Mouse (Mus musculus): ENCODE data around the gene Cep170b. TPM values are rescaled to one million over a fixed set of nuclear protein-coding genes. Genes with fewer than 3 reads are reported as not detected.

Cep170b gene
- polyA plus RNA-seq, 1 experiment from 2014 or later: 20.8 TPM

GRCm38 (mm10) chr12:112759471-112759870, 39.2 kb downstream of the Cep170b start:
- H3K36me3 ChIP-seq: no peaks in the 10 kb centered on the region
- H3K4me2 ChIP-seq: no peak overlapping the region
- no peaks in the 10 kb centered on the region for H3K27me3 ChIP-seq
- H3K9me3 ChIP-seq: no peaks in the 10 kb centered on the region
- H3K9ac ChIP-seq: no peak overlapping the region
- ATAC-seq (ENCODE audit: borderline replicate concordance, extremely low read depth, low FRiP score, low TSS enrichment): no peak
- no peaks in the 10 kb centered on the region for H3K4me1 ChIP-seq
- H3K27ac ChIP-seq: no peak overlapping the region
- 88% methylated on average over 3 of the region's 3 CpGs for WGBS
- H3K4me3 ChIP-seq: no peak overlapping the region

GRCm38 (mm10) chr12:112760154-112760926, 40.1 kb downstream of the Cep170b start, which contains the start of gene Pld4:
Gene Pld4, plus strand, starts transcription at chr12:112760655.
- Histone ChIP-seq H3K9me3 (no peaks in the 10 kb centered on the region), H3K4me3 (no peak within 1 kb of the TSS), H3K4me1 (no peaks in the 10 kb centered on the region), H3K9ac (no peak within 1 kb of the TSS), H3K27ac (no peak within 1 kb of the TSS), H3K27me3 (no peaks in the 10 kb centered on the region), H3K36me3 (no peaks in the 10 kb centered on the region), H3K4me2 (no peak within 1 kb of the TSS)
- no peak for ATAC-seq (ENCODE audit: borderline replicate concordance, extremely low read depth, low FRiP score, low TSS enrichment)
- WGBS: 37% methylated on average over 4 of the region's 4 CpGs

GRCm38 (mm10) chr12:112761411-112761810, 41.2 kb downstream of the Cep170b start:
- 90% methylated on average over 4 of the region's 4 CpGs for WGBS

GRCm38 (mm10) chr12:112762018-112762417, 41.8 kb downstream of the Cep170b start:
- Histone ChIP-seq H3K4me2 (no peak overlapping the region), H3K9ac (no peak overlapping the region), H3K9me3 (no peaks in the 10 kb centered on the region), H3K27ac (no peak overlapping the region), H3K27me3 (no peaks in the 10 kb centered on the region), H3K4me3 (no peak overlapping the region), H3K36me3 (no peaks in the 10 kb centered on the region), H3K4me1 (no peaks in the 10 kb centered on the region)
- no peak for ATAC-seq (ENCODE audit: borderline replicate concordance, extremely low read depth, low FRiP score, low TSS enrichment)
- WGBS: 86% methylated on average over 3 of the region's 3 CpGs

More at GRCm38 (mm10) chr12:112761411-112761810, 41.2 kb downstream of the Cep170b start:
- Histone ChIP-seq H3K4me2 (no peak overlapping the region), H3K9ac (no peak overlapping the region), H3K27me3 (no peaks in the 10 kb centered on the region), H3K36me3 (no peaks in the 10 kb centered on the region), H3K4me3 (no peak overlapping the region), H3K27ac (no peak overlapping the region), H3K4me1 (no peaks in the 10 kb centered on the region), H3K9me3 (no peaks in the 10 kb centered on the region)
- no peak for ATAC-seq (ENCODE audit: borderline replicate concordance, extremely low read depth, low FRiP score, low TSS enrichment)

- no peak for ATAC-seq (ENCODE audit: borderline replicate concordance, extremely low read depth, low FRiP score, low TSS enrichment)
- Histone ChIP-seq H3K9ac (no peak overlapping the region), H3K36me3 (no peaks in the 10 kb centered on the region), H3K27ac (no peak overlapping the region), H3K4me1 (no peaks in the 10 kb centered on the region), H3K9me3 (no peaks in the 10 kb centered on the region), H3K4me2 (no peak overlapping the region), H3K4me3 (no peak overlapping the region), H3K27me3 (no peaks in the 10 kb centered on the region)
- 68% methylated on average over 4 of the region's 4 CpGs for WGBS
These were observed 42.9 kb downstream of the Cep170b start for GRCm38 (mm10) chr12:112763176-112763575.

GRCm38 (mm10) chr12:112764141-112764540, 43.9 kb downstream of the Cep170b start:
- Histone ChIP-seq H3K27me3 (no peaks in the 10 kb centered on the region), H3K4me2 (no peak overlapping the region), H3K9me3 (no peaks in the 10 kb centered on the region), H3K27ac (no peak overlapping the region), H3K4me3 (no peak overlapping the region), H3K36me3 (no peaks in the 10 kb centered on the region), H3K4me1 (no peaks in the 10 kb centered on the region), H3K9ac (no peak overlapping the region)
- ATAC-seq (ENCODE audit: borderline replicate concordance, extremely low read depth, low FRiP score, low TSS enrichment): no peak
- 80% methylated on average over 5 of the region's 5 CpGs for WGBS

- ATAC-seq (ENCODE audit: borderline replicate concordance, extremely low read depth, low FRiP score, low TSS enrichment): no peak
- no peak overlapping the region for H3K27ac ChIP-seq
- no peak overlapping the region for H3K4me3 ChIP-seq
- H3K9me3 ChIP-seq: no peaks in the 10 kb centered on the region
- no peak overlapping the region for H3K4me2 ChIP-seq
- no peaks in the 10 kb centered on the region for H3K36me3 ChIP-seq
- no peaks in the 10 kb centered on the region for H3K4me1 ChIP-seq
- no peaks in the 10 kb centered on the region for H3K27me3 ChIP-seq
- 85% methylated on average over 7 of the region's 7 CpGs for WGBS
- H3K9ac ChIP-seq: no peak overlapping the region
These were observed 44.7 kb downstream of the Cep170b start for GRCm38 (mm10) chr12:112764991-112765390.

- no peak for ATAC-seq (ENCODE audit: borderline replicate concordance, extremely low read depth, low FRiP score, low TSS enrichment)
- Histone ChIP-seq H3K4me2 (no peak overlapping the region), H3K4me1 (no peaks in the 10 kb centered on the region), H3K4me3 (no peak overlapping the region), H3K9me3 (no peaks in the 10 kb centered on the region), H3K27me3 (no peaks in the 10 kb centered on the region), H3K9ac (no peak overlapping the region), H3K27ac (no peak overlapping the region), H3K36me3 (no peaks in the 10 kb centered on the region)
- 87% methylated on average over 7 of the region's 7 CpGs for WGBS
These were observed 46.3 kb downstream of the Cep170b start for GRCm38 (mm10) chr12:112766586-112766985.

GRCm38 (mm10) chr12:112767036-112767890, 47.0 kb downstream of the Cep170b start:
- 88% methylated on average over 16 of the region's 16 CpGs for WGBS
- Histone ChIP-seq H3K27ac (no peak overlapping the region), H3K27me3 (no peaks in the 10 kb centered on the region), H3K4me2 (no peak overlapping the region), H3K4me1 (no peaks in the 10 kb centered on the region), H3K4me3 (no peak overlapping the region), H3K9ac (no peak overlapping the region), H3K36me3 (no peaks in the 10 kb centered on the region), H3K9me3 (no peaks in the 10 kb centered on the region)
- no peak for ATAC-seq (ENCODE audit: borderline replicate concordance, extremely low read depth, low FRiP score, low TSS enrichment)

GRCm38 (mm10) chr12:112768166-112768565, 47.9 kb downstream of the Cep170b start:
- ATAC-seq (ENCODE audit: borderline replicate concordance, extremely low read depth, low FRiP score, low TSS enrichment): no peak
- WGBS: 73% methylated on average over 8 of the region's 8 CpGs
- H3K9ac ChIP-seq: no peak overlapping the region
- no peaks in the 10 kb centered on the region for H3K36me3 ChIP-seq
- H3K27ac ChIP-seq: no peak overlapping the region
- H3K4me3 ChIP-seq: no peak overlapping the region
- no peaks in the 10 kb centered on the region for H3K9me3 ChIP-seq
- H3K4me1 ChIP-seq: no peaks in the 10 kb centered on the region
- no peak overlapping the region for H3K4me2 ChIP-seq
- no peaks in the 10 kb centered on the region for H3K27me3 ChIP-seq

- no peak overlapping the region for H3K27ac ChIP-seq
These were observed 48.8 kb downstream of the Cep170b start for GRCm38 (mm10) chr12:112769031-112769430.

GRCm38 (mm10) chr12:112769751-112770150, 49.5 kb downstream of the Cep170b start:
- H3K9ac ChIP-seq: no peak overlapping the region
- 68% methylated on average over 2 of the region's 2 CpGs for WGBS
- H3K9me3 ChIP-seq: no peaks in the 10 kb centered on the region
- no peak overlapping the region for H3K4me2 ChIP-seq
- no peak for ATAC-seq (ENCODE audit: borderline replicate concordance, extremely low read depth, low FRiP score, low TSS enrichment)
- H3K27me3 ChIP-seq: no peaks in the 10 kb centered on the region
- no peaks in the 10 kb centered on the region for H3K36me3 ChIP-seq
- no peak overlapping the region for H3K4me3 ChIP-seq
- no peak overlapping the region for H3K27ac ChIP-seq
- no peaks in the 10 kb centered on the region for H3K4me1 ChIP-seq

More at GRCm38 (mm10) chr12:112769031-112769430, 48.8 kb downstream of the Cep170b start:
- no peak overlapping the region for H3K9ac ChIP-seq
- no peaks in the 10 kb centered on the region for H3K27me3 ChIP-seq
- ATAC-seq (ENCODE audit: borderline replicate concordance, extremely low read depth, low FRiP score, low TSS enrichment): no peak
- no peaks in the 10 kb centered on the region for H3K9me3 ChIP-seq
- H3K4me1 ChIP-seq: no peaks in the 10 kb centered on the region
- 79% methylated on average over 6 of the region's 6 CpGs for WGBS
- no peaks in the 10 kb centered on the region for H3K36me3 ChIP-seq
- no peak overlapping the region for H3K4me3 ChIP-seq
- H3K4me2 ChIP-seq: no peak overlapping the region
